Mouse (Mus musculus): ENCODE measurements around the gene Sik3.

Sik3 gene

DNA sequence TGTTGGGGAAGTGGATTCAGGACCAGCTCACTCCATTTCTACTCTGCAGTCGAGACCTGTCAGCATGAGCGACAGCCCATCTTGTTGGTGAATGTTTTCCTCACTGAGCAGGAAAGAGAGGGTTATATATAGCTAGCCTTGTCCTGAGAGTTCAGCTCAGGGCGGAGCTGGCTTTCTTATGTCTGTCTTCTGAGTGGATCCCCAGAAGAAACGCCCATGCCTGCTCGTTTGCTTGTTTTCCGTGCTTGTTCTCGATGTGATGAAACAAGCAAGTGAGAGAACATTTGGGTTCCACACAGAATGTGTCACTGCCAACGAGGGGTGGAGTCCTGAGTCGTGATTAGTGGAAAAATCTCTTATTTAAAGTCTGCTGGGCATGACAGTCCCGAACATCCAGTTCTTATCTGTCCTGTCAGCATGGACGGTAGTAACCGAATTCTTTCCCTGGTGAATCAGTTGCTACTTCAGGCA is 184.1 kb downstream of the Sik3 start:
- DNase-seq: peak; percentile 98

DNA sequence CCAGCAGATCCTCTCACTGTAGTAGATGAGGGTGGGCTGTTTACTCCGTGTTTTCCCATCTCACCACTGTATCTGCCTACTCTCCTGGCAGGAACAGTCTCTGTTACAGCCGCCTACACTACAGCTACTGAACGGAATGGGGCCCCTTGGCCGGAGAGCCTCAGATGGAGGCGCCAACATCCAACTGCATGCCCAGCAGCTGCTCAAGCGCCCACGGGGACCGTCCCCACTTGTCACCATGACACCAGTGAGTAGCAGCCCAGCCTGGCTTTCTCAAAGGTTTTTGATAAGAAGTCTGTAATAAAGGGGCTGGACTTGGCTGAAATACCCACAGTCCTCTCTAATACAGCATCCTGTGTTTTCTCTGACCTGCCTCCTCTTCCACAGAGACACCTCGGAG is 185.8 kb downstream of the Sik3 start:
- peak; percentile 96 for DNase-seq

DNA sequence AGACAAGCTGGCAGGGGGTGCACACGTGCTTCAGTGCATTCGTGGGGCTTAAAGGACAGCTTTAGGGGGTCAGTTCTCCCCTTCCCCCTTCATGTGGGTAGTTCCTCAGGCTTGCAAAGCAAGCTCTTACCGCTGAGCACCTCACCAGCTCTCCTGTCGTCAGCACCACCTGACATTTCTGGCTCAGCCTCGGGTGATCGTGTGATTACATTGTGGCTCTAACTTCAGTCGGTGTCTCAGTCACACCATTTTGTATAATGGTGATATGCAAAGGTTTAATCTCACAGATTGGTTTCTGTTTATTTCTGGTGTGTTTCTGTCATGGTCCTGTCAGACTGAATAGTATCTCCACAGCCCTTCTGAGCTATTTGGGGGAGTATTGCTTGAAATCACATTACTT is 186.3 kb downstream of the Sik3 start:
- DNase-seq: no peak

DNA sequence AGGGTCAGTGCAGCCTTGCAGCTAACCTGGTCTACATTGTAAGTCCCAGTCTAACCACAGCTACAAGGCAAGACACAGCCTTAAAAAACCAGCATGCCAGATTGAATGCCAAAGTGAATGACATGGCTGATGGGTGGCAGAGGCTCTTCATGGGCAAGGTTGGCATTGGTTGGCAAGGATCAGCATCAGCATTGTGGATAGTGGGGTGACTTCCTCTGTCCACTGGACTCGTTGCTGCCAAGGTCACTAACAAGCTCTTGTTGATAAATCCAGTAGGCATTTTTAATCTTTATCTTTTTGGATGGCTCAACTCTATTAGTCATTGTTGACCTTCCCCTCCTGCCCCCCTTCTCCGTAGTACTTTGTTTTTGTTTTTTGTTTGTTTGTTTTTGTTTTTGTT is 187.0 kb downstream of the Sik3 start:
- peak; percentile 94 for DNase-seq

DNA sequence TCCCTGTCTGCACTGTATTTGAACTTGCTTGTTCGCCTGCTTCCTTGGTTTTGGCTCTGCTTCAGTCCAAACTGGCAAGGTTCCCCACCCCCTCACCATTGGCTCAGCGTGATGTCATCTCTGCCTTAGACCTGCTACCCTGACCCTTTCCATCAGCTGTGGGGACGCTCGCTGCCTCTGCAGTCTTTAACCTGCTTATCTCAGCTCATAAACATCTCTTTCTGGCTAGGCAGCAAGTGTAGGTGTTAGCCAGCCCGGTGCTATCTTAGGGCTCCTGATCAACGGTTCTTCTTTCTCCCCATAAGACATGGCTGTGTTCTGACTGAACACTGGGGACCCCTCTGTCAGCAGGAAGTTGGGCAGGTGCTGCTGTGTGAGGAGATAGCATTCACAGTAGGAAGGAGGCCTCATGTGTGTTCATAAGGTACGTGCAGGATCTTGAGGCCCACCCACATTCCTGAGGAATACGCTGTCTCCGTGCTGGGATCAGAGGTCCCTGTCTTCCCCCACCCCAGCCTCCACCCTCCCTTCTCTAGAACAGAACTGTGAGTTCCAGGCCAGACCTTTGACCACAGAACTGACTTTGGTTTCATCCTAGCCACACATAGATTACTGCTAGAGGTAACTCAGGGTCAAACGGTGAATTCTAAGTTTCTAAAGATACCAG is 194.3 kb downstream of the Sik3 start:
- DNase-seq: no peak

DNA sequence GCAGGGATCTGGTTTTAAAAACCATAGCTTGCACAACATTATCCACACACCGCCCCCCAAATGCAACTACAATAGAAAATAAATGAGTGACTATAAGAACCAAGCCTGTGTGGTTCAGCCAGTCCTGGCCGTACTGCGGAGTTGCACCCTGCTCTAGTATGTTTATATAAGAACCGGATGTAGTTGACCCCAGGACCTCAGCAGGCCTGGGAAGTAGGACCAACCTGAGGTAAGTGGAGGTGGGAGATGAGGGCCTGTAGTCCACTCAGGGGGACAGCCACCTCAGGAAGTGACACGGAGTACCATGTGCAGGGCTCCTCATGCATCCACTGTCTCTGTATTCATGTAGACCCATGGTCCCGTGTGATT is 194.9 kb downstream of the Sik3 start:
- no peak for DNase-seq

DNA sequence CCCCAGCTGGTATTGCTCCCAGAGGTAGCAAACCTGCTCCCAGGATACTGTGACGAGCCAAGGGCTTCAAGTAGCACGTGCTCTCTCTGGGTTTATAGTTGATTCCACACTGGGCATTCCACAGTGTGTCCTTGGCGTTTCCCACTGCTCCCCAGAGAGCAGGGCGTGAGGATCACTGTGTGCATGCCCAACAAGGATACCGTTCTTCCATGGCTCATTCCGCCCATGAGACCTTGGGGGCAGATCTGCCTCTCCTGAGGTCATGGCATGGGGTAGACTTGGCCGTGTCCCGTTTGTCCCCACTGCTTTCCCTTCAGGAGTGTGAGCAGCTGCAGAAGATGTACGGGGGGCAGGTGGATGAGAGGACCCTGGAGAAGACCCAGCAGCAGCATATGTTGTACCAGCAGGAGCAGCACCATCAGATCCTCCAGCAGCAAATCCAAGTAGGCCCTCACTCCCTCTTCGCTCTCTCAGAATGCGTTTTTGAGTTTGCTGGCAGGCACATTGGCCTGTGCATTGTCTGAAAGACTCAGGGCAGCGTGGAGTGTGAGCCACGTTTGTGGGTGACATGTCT is 195.9 kb downstream of the Sik3 start:
- DNase-seq: peak; percentile 81

DNA sequence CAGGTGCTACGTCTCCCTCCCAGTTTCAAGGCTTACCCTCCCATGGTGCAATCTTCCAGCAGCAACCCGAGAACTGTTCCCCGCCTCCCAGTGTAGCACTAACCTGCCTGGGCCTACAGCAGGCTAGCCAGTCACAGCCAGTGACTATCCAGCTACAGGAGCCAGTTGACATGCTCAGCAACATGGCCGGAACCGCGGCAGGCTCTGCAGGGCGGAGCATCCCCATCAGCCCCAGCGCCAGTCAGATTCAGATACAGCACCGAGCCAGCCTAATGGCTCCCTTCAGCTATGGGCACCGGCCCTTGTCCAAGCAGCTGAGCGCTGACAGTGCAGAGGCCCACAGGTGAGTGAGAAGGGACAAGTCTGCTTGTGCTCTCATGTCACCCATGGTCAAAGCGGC is 197.9 kb downstream of the Sik3 start:
- peak; percentile 88 for DNase-seq

DNA sequence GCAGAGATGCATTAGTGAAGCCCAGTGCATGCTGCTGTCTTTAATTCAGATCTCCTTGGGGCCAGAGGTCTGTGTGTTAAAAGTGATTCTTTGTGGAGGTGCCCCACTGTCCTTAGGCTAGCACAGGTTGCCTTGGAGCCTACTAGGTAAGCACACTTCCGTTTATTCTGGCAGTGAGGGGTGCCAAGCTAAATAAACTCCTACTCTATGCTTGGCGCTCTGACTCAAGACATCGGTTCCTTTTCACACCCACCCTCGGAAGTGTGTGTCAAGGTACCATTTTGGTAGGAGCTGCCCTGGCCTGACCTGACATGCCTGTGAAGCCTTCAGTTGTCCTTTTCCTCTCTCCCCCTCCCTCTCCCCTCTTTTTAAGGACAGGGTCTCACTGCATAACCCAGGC is 201.7 kb downstream of the Sik3 start:
- no peak for DNase-seq

DNA sequence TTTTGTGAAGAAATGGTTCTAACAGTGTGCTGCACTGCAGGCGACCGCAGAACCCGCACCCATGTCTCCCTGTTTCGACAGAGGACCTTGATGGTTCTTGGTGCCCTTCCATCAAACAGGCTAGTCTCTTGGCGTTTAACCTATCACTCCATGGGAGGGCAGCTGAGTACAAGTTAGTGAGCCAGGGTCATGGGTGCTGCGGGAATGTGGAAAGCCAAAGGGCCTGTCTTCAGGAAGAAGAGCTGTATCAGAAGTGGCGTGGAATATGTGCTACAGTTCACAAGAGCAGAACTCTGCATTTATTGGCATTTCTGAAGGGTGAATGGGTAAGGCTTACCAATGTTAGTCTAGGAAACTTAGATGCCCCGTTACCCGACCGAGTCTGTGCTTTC is 202.3 kb downstream of the Sik3 start:
- peak; percentile 91 for DNase-seq

DNA sequence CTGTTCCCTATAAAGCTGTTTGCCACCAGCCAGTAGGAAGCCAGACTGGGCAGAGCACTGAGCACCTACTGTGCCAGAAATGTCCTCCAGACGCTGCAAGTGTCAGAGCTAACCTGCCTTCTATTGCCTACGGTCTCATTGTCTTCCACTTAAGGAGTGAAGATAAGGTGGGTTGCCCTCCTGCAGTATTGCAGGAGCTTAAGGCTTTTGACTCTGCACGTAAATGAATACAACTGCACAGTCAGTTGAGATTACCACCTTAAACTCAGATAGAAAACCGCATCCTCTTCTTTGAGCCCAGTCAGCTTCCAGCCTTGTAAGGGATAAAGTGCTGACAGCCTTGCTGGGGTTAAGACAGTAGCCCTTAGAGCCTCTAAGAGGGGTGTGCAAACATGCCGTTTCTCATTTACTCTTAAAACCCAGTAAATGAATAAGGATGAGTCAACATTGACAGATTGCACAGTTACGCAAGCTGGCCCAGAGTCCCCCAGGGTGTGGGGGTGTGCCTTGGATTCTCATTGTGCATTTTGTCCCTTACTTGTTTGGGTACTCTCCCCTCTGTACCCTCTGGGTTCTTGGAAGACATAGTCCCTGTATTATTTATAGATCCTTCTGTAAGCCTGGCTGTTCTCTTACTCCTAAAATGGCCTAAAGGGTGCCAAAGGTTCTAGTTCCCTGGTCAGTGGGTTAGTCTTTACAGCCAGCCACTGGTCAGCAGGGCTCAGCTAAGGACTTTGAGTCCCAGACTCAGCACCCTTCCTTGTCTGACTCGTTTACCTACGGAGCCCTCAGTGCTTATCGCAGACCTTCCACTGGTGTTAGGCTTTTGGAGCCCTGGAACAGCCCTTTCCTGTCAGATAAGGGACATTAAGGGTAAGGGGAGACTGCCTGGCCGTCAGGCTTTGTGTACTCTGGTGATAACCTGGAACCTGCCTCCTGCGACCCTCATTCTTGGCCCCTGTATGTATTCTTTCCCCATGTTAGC is 203.0 kb downstream of the Sik3 start:
- peak; percentile 92 for DNase-seq

DNA sequence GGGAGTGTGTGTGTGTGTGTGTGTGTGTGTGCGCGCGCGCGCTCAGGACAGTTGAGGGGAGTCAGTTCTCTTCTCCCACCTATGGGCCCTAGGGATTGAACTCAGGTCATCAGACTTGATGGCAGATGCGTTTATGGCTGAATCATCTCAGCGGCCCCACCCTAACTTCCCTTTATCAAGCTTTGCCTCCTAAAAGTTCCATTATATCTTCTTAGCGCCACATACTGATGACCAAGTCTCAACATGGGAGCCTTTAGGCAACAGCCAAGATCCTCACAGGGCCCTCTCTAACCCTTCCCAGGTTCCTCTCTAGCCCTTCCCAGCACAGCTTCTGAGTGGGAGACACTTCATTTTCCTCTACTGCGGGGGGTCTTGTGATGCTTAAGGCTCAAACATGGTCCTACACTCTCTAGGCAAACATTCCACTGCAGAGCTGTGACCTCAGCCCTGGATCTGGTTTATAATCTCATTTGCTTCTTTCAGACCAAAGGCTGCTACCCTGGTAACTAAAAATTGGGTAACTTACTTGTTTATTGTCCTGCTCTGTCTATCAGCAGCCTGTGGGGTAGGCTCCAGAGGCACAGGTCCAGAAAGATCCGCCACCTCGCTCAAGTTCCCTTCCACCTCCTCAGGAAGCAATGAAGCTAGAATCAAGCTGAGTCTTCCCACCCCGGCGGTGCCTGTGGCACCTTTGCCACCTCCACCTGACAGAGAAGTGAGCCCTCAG is 204.3 kb downstream of the Sik3 start:
- DNase-seq: peak; percentile 83

DNA sequence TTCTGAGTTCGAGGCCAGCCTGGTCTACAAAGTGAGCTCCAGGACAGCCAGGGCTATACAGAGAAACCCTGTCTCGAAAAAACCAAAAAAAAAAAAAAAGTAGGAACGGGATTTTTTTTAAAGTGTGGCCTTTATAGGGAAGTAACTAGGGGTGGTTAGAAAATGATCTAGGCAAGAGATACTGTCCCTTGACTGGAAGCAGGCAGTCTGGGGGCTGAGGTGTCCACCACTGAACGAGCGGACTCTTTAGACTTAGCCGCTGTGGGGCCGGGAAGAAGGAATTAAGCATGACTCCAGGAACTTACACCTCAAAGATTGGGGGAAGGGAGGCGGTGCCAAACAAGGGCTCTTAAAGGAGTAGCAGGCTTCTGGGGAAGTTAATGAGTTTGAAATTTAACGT is 205.6 kb downstream of the Sik3 start:
- no peak for DNase-seq

DNA sequence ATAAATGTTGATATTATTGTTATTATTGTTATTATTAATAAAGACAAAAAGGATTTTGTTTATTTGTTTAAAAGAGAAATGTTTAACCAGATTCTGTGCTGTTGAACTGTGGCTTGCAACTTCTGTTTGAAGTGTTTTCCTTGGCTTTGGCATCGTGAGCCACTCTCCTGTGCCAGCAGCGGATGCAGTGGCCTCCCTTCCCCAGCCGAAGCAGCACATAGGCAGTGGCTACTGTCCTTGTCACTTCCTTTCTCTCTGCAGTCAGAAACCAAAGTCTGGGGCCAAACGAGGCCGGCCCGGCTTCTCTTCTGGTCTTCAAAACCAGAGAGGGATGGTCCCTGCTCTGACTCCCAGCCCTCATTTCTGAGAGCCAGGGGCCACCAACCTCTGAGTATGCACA is 210.5 kb downstream of the Sik3 start:
- peak; percentile 93 for DNase-seq

DNA sequence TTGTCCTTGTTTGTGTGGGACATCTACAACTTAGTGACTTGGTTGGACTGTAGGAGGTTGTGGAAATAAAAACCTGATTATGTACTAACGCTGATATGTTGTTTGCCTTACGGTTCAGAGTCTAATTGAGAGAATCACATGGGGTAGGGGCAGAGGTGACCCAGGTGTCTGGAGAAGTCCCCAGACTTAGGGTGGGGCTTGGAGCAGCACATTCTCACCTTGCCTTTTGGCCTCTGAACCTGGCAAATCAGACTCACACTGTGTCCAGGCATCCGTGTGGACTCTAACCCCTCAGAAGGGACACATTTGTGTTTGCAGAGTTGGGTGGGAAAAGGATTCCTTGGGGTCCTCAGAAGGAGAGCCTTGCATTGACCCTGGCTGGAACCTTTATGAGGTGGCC is 211.5 kb downstream of the Sik3 start:
- DNase-seq: no peak

DNA sequence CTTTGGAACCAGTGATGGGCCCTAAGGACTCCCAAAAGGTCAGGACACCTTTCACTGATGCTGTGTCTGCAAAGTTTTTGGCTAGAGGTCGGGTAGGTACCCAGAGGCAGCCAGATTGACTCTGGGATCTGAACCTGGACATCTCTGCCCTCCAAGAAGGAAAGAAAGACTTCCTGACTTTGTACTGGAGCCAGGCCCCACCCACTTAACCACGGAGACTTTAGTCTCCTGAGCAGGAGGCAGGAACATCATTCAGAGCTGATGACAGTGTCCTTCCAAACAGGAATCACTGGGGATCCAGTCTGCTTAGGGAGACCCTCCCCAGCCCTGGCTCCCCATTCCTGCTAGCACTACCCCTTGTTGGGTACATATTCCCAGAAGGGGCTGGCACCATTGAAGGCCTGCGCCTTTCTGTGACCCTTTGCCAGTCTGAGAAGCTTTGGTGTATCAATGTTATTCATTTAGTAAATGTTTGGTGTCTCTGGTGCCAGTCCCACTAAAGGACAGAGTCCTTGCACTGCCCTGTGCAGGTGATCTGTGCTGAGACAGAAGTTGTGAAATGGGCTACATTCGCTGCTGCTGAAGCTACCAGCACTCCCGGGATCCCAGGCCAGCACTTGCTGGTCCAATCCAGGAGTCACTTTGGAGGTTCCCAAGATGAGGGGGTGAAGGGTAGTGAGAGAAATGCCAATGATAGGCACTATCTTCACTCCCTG is 212.5 kb downstream of the Sik3 start:
- no peak for DNase-seq

DNA sequence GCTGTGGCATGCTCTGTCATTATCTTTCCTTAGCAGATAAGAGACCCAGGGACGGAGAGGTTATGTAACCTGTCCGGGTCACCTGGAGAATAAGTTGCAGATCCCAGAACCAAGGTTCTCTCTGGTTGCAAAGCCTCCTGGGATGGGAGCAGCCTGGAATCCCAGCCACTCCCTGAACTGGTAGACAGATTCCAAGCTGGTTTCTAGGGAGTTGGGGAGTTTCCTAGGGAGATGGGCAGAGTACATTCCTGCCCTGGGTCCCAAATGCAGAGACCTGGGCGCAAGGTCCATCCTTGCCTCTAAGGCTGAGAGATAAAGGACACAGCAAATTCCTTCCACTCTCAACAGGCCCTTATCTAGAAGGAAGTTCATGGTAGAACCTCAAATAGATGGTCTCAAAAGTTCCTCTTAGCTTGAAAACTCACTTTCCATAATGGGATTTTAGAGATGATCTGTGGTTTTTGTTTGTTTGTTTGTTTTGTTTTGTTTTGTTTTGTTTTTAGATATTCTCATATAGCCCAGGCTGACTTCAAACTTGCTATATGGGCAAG is 214.5 kb downstream of the Sik3 start:
- no peak for DNase-seq

DNA sequence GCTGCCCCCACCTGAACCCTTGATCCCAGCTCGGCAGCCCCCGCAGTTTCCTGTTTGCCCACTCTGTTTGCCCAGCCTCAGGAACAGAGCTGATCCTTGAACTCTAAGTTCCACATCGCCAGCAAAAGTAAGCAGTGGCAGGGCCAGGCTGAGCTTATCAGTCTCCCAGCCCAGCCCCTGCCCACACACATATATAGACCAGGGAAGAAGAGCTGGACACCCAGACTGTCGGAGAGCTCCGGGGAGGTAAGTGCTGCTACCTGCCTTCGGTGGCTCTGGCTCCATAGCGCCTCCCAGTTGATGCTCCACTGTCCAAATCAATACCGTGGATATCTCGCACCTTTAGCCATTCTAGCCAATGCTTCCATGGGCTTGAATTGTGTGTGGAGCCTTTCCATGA is 215.9 kb downstream of the Sik3 start, which contains the start of gene Apoa1:
TSS of gene Apoa1 (plus strand) at position 90 of the 400 bp plus-strand sequence.
- DNase-seq: no peak

DNA sequence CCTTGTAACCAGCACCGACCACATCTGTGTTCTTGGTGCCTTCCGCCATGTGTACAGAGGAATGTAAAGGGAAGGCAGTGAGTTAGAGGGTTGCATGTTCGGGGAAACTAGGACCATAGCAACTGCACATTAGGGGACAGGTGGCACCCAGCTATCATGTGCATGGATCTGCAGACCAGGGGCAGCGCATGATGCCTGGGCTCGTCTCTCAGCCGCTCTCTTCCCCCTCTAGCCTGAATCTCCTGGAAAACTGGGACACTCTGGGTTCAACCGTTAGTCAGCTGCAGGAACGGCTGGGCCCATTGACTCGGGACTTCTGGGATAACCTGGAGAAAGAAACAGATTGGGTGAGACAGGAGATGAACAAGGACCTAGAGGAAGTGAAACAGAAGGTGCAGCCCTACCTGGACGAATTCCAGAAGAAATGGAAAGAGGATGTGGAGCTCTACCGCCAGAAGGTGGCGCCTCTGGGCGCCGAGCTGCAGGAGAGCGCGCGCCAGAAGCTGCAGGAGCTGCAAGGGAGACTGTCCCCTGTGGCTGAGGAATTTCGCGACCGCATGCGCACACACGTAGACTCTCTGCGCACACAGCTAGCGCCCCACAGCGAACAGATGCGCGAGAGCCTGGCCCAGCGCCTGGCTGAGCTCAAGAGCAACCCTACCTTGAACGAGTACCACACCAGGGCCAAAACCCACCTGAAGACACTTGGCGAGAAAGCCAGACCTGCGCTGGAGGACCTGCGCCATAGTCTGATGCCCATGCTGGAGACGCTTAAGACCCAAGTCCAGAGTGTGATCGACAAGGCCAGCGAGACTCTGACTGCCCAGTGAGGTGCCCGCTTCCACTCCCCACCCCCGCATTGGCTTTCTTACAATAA is 217.2 kb downstream of the Sik3 start:
- DNase-seq: peak; percentile 97

DNA sequence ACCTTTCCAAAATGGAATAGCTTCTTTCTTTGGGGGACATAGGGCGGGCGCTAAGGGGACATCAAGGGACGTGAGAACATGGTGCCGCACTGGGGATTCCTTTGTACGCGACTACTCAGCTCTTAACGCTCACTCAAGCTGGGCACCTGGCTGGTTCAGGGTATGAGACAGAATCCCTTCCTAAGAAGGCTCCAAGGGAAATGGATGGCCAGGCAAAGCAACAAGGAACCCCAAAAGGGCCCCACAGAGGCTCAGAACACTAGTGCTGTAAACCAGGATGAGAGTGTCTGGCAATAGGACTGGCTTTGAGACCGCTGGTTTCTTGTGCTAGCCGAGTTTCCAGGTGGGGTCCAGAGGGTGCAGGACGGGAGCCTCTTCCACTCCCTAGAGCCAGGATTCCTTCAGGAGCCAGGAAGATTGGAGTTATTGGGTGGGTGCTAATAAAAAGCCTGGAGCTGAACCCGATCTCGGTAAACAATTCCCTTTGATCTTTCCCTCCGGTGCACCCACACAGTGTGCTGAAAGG is 217.9 kb downstream of the Sik3 start:
- no peak for DNase-seq

DNA sequence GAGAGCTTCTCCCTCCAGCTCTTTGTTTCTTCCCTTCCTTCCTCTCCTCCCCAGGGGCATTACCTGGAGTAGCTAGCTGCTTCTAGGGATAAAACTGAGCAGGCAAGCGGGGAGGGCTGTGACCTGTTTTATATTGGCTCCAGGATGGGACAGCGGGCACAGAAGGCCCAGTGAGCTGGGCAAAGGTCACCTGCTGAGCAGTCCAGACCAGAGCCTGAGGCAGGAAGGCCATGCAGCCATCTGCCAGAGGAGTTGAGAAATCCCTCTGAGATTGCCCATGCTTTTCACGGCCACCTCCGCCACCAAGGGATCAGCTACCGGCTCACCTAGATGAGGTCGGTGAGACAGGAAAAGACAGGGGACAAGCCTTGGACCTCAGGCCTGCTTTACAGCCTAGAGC is 222.6 kb downstream of the Sik3 start:
- no peak for DNase-seq

DNA sequence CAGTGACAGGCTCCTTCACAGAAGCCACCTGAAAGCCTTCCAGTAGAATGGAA is 222.8 kb downstream of the Sik3 start, which contains the start of gene Apoc3:
TSS of gene Apoc3 (minus strand) at position 41 of the 53 bp plus-strand sequence.
- DNase-seq: no peak

All from heart, adult 11 months (tissue).